Mouse (Mus musculus): ENCODE data around the gene Slco3a1. TPM values are rescaled to one million over a fixed set of nuclear protein-coding genes. Genes with fewer than 3 reads are reported as not detected.

The Slco3a1 gene
- total RNA-seq, 2 experiments from 2014 or later = 54.7 to 62.0 TPM

- intact Hi-C loops (cut with DNase I) = no loop called here
- DNase-seq = no peak
Observed at GRCm38 (mm10) chr7:74529877-74530276, 24.7 kb downstream of the Slco3a1 start.

- DNase-seq = no peak
- intact Hi-C loops (cut with DNase I) = no loop called here
Observed at GRCm38 (mm10) chr7:74529183-74529757, 25.3 kb downstream of the Slco3a1 start.

- intact Hi-C loops (cut with DNase I) = no loop called here
- no peak for DNase-seq
Observed at GRCm38 (mm10) chr7:74528182-74528581, 26.4 kb downstream of the Slco3a1 start.

- intact Hi-C loops (cut with DNase I) = no loop called here
- DNase-seq = no peak
Observed at GRCm38 (mm10) chr7:74527689-74528088, 26.9 kb downstream of the Slco3a1 start.

- DNase-seq = no peak
- intact Hi-C loops (cut with DNase I) = no loop called here
Observed at GRCm38 (mm10) chr7:74526030-74526429, 28.6 kb downstream of the Slco3a1 start.

- no peak for DNase-seq
- intact Hi-C loops (cut with DNase I) = no loop called here
Observed at GRCm38 (mm10) chr7:74525586-74525985, 29.0 kb downstream of the Slco3a1 start.

- DNase-seq = peak in 1 of 2 experiments; percentile 16
- intact Hi-C loops (cut with DNase I) = no loop called here
Observed at GRCm38 (mm10) chr7:74524188-74524971, 30.2 kb downstream of the Slco3a1 start.

GRCm38 (mm10) chr7:74523086-74523485 lies 31.5 kb downstream of the Slco3a1 start:
- no peak for DNase-seq
- intact Hi-C loops (cut with DNase I) = no loop called here

GRCm38 (mm10) chr7:74522260-74522659 lies 32.3 kb downstream of the Slco3a1 start:
- intact Hi-C loops (cut with DNase I) = no loop called here
- DNase-seq = no peak

- DNase-seq = no peak
- intact Hi-C loops (cut with DNase I) = no loop called here
Observed at GRCm38 (mm10) chr7:74519386-74519785, 35.2 kb downstream of the Slco3a1 start.

GRCm38 (mm10) chr7:74518776-74519175 lies 35.8 kb downstream of the Slco3a1 start:
- intact Hi-C loops (cut with DNase I) = no loop called here
- no peak for DNase-seq

GRCm38 (mm10) chr7:74518255-74518654 lies 36.3 kb downstream of the Slco3a1 start:
- intact Hi-C loops (cut with DNase I) = no loop called here

GRCm38 (mm10) chr7:74510676-74511075 lies 43.9 kb downstream of the Slco3a1 start:
- intact Hi-C loops (cut with DNase I) = loop anchor here (5.0 kb wide), 1 partner anchor 42 kb away; the partner anchor contains the start of gene Slco3a1

More at GRCm38 (mm10) chr7:74518255-74518654, 36.3 kb downstream of the Slco3a1 start:
- no peak for DNase-seq

GRCm38 (mm10) chr7:74508205-74508604 lies 46.4 kb downstream of the Slco3a1 start:
- intact Hi-C loops (cut with DNase I) = no loop called here
- no peak for DNase-seq

More at GRCm38 (mm10) chr7:74510676-74511075, 43.9 kb downstream of the Slco3a1 start:
- peak; percentile 30 to 64 for DNase-seq

GRCm38 (mm10) chr7:74506856-74507255 lies 47.7 kb downstream of the Slco3a1 start:
- DNase-seq = no peak
- intact Hi-C loops (cut with DNase I) = no loop called here

- intact Hi-C loops (cut with DNase I) = no loop called here
- no peak for DNase-seq
Observed at GRCm38 (mm10) chr7:74505635-74506034, 48.9 kb downstream of the Slco3a1 start.

GRCm38 (mm10) chr7:74501187-74501586 lies 53.4 kb downstream of the Slco3a1 start:
- DNase-seq = no peak

GRCm38 (mm10) chr7:74499470-74499869 lies 55.1 kb downstream of the Slco3a1 start:
- no peak for DNase-seq
- intact Hi-C loops (cut with DNase I) = no loop called here

More at GRCm38 (mm10) chr7:74501187-74501586, 53.4 kb downstream of the Slco3a1 start:
- intact Hi-C loops (cut with DNase I) = no loop called here

GRCm38 (mm10) chr7:74498266-74498980 lies 56.2 kb downstream of the Slco3a1 start:
- intact Hi-C loops (cut with DNase I) = no loop called here

GRCm38 (mm10) chr7:74497203-74497602 lies 57.4 kb downstream of the Slco3a1 start:
- DNase-seq = no peak
- intact Hi-C loops (cut with DNase I) = no loop called here

More at GRCm38 (mm10) chr7:74498266-74498980, 56.2 kb downstream of the Slco3a1 start:
- DNase-seq = no peak

- intact Hi-C loops (cut with DNase I) = no loop called here
- DNase-seq = no peak
Observed at GRCm38 (mm10) chr7:74495451-74495850, 59.1 kb downstream of the Slco3a1 start.

All from heart, postnatal 14 days (tissue).